Mouse (Mus musculus): ENCODE data around the gene Pias1. TPM values are rescaled to one million over a fixed set of nuclear protein-coding genes. Genes with fewer than 3 reads are reported as not detected.
A peak's percentile ranks its signal among the peaks of the same experiment; 100 is the strongest.

Gene Pias1
- polyA plus RNA-seq, 1 experiment from 2014 or later: 56.5 TPM

DNA sequence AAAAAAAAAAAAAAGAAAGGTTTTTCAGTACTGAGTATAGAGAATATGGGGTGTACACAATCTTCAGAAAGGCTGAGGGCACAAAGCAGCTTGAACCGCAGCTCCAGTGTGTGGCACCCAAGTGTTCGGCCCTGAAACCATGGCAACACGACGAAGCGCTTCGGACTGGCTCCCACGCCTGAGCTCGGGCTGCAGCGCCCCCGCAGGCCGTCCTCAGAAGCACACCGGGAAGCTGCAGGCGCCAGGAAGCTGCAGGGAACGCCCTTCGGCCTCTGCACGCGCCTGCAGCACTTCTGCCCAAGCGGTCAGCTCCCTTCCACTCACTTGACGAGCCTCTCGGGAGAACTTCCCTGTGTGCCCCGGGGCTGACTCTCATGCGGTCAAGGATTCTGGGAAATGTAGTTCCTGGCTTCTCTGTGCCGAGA, 159.1 kb downstream of the Pias1 start:
- WGBS: under 1% methylated on average over 23 of the region's 23 CpGs
- Histone ChIP-seq H3K9ac (ENCODE audit: low read length) (no peak overlapping the region), H3K4me3 (ENCODE audit: low read depth, low read length) (peak overlapping the region; percentile 19; the same call in 1 of the 2 replicates), H3K4me1 (ENCODE audit: control insufficient read depth, insufficient read depth, low read length) (peaks cover 25% of the 10 kb centered on the region), H3K36me3 (ENCODE audit: control insufficient read depth, insufficient read depth, low read length) (no peaks in the 10 kb centered on the region), H3K4me2 (ENCODE audit: low read depth, severe bottlenecking) (peak overlapping the region; percentile 33; the same call in 1 of the 2 replicates), H3K27me3 (ENCODE audit: control insufficient read depth, insufficient read depth, low read length) (no peaks in the 10 kb centered on the region), H3K9me3 (ENCODE audit: control insufficient read depth, low read length) (no peaks in the 10 kb centered on the region), H3K27ac (replicated peaks; ENCODE audit: low read depth, low read length) (no peak overlapping the region)
- ATAC-seq (ENCODE audit: insufficient number of reproducible peaks, low FRiP score, low TSS enrichment, low read depth): peak; percentile 84
- peak; percentile 99 for DNase-seq (ENCODE audit: low spot score)

Other genes starting within 250 kb of the Pias1 start
- gene Fem1b, start 176.0 kb downstream of the Pias1 start, polyA plus RNA-seq (2014; fragmentation: Nextera tagmentation; extraction: Ambion mirVana): 36.6 and 42.2 TPM in 2 replicates
- 17.3 and 18.6 TPM in 2 replicates for gene Cln6, start 149.1 kb downstream of the Pias1 start, polyA plus RNA-seq (2014; fragmentation: Nextera tagmentation; extraction: Ambion mirVana)
- gene Calml4, start 129.8 kb downstream of the Pias1 start, polyA plus RNA-seq (2014; fragmentation: Nextera tagmentation; extraction: Ambion mirVana): 4.7 and 4.9 TPM in 2 replicates
- 0.12 TPM in 1 of 2 replicates, not detected in the other for gene Skor1, start 161.0 kb upstream of the Pias1 start, polyA plus RNA-seq (2014; fragmentation: Nextera tagmentation; extraction: Ambion mirVana)

All from limb, embryonic 11.5 days (tissue).